Mouse (Mus musculus) testis, adult 2 months (tissue): ENCODE results near the gene Pim3.

ENCODE experiments used
- CTCF ChIP-seq: fragments of 200-500 bp; IDR thresholded peaks from 2 replicates; pipeline ENCODE4 v1.5.1; 2012; ENCODE audit warnings: low read depth, mild to moderate bottlenecking, inconsistent platforms, low read length, moderate library complexity; ENCODE audit not compliant: control insufficient read depth, insufficient read depth, insufficient replicate concordance
- POLR2A ChIP-seq: fragments of 200-500 bp; IDR thresholded peaks from 2 replicates; pipeline ENCODE4 v1.6.1; 2012; ENCODE audit warnings: low read depth, mild to moderate bottlenecking, inconsistent platforms, low read length, moderate library complexity; ENCODE audit not compliant: control insufficient read depth

GRCm38 (mm10) chr15:88853106-88853505 lies 8.9 kb upstream of the Pim3 start:
- TF ChIP-seq CTCF: no peak
- TF ChIP-seq POLR2A: no peak
